Mouse (Mus musculus) hindbrain, embryonic 14.5 days (tissue): ENCODE results near the gene Med12l. TPM values are rescaled to one million over a fixed set of nuclear protein-coding genes. Genes with fewer than 3 reads are reported as not detected.
A peak's percentile ranks its signal among the peaks of the same experiment; 100 is the strongest.

Experiments
- ATAC-seq: fragments of 200-750 bp; cut with Nextera tagmentation; 2 replicates; pipeline ENCODE4 v1.8.0; 2017; ENCODE audit warnings: moderate number of reproducible peaks, mild to moderate bottlenecking, moderate TSS enrichment, moderate library complexity; ENCODE audit not compliant: low FRiP score
- DNase-seq: peaks from one replicate; pipeline ENCODE4 v3.0.0-alpha.2; 2015; ENCODE audit warnings: low spot score
- H3K27ac ChIP-seq: fragments of 300-500 bp; sonication (generic); 2 replicates; pipeline ENCODE4 v1.5.1; 2014; ENCODE audit warnings: mild to moderate bottlenecking, moderate library complexity
- H3K27me3 ChIP-seq: fragments of 300-500 bp; sonication (generic); 2 replicates; pipeline ENCODE4 v1.6.1; 2014; ENCODE audit warnings: mild to moderate bottlenecking, low read length, mixed read lengths; ENCODE audit not compliant: control insufficient read depth, insufficient read depth
- H3K36me3 ChIP-seq: fragments of 300-500 bp; sonication (generic); replicated peaks from 2 replicates; pipeline ENCODE4 v1.6.1; 2014; ENCODE audit not compliant: control insufficient read depth, insufficient read depth
- H3K4me1 ChIP-seq: fragments of 300-500 bp; sonication (generic); replicated peaks from 2 replicates; pipeline ENCODE4 v1.6.1; 2014; ENCODE audit warnings: antibody characterized with exemption, low read length, mixed read lengths; ENCODE audit not compliant: control insufficient read depth, insufficient read depth
- H3K4me2 ChIP-seq: fragments of 300-500 bp; sonication (generic); replicated peaks from 2 replicates; pipeline ENCODE4 v1.6.1; 2014; ENCODE audit warnings: mild to moderate bottlenecking, moderate library complexity
- H3K4me3 ChIP-seq: fragments of 300-500 bp; sonication (generic); replicated peaks from 2 replicates; pipeline ENCODE4 v1.5.1; 2014; ENCODE audit warnings: mild to moderate bottlenecking, low read length
- H3K9ac ChIP-seq: fragments of 300-500 bp; sonication (generic); 2 replicates; pipeline ENCODE4 v1.6.1; 2014
- H3K9me3 ChIP-seq: fragments of 300-500 bp; sonication (generic); 2 replicates; pipeline ENCODE4 v1.6.1; 2016; ENCODE audit warnings: low read length; ENCODE audit not compliant: control insufficient read depth
- WGBS: fragments of 180-500 bp; shearing (Covaris S2); extraction: QIAGEN DNeasy Blood & Tissue Kit; methylation state at CpG from one replicate; pipeline ENCODE4 v1.1.7; 2014; 5-methylcytosine and 5-hydroxymethylcytosine counted together
- polyA plus RNA-seq: library from polyadenylated mRNA; unstranded; fragments of >200 nt; fragmentation: Nextera tagmentation; extraction: Ambion mirVana; gene quantifications from 2 replicates; pipeline ENCODE4 v1.2.1, GENCODE M21; 2014

Med12l gene
- polyA plus RNA-seq, 1 experiment from 2014 or later: 7.4 TPM

DNA sequence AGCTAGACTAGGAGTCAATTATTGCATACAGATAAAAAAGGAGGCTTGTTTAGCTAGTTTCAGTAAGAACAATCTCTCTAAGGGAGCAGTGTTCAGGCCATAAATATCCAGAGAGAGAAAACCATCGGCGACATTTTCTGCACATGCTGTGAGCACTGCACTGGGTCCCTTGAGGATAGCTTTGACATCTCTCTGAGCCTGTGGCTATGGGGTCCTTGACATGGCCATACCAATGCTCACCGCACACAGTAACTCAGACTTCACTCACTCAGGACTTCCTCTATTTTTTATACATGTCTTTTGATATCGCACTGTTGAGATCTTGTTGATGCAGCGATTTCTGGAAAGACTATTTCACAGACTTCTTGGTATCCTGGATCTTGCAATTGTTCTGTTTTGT lies 151.4 kb downstream of the Med12l start:
- 95% methylated on average over 5 of the region's 5 CpGs for WGBS
- H3K27me3 ChIP-seq: no peaks in the 10 kb centered on the region
- no peaks in the 10 kb centered on the region for H3K36me3 ChIP-seq
- no peak for DNase-seq
- H3K9me3 ChIP-seq: no peaks in the 10 kb centered on the region
- no peak overlapping the region for H3K9ac ChIP-seq
- H3K4me2 ChIP-seq: no peak overlapping the region
- H3K4me1 ChIP-seq: no peaks in the 10 kb centered on the region
- no peak overlapping the region for H3K27ac ChIP-seq
- no peak for ATAC-seq
- no peak overlapping the region for H3K4me3 ChIP-seq

DNA sequence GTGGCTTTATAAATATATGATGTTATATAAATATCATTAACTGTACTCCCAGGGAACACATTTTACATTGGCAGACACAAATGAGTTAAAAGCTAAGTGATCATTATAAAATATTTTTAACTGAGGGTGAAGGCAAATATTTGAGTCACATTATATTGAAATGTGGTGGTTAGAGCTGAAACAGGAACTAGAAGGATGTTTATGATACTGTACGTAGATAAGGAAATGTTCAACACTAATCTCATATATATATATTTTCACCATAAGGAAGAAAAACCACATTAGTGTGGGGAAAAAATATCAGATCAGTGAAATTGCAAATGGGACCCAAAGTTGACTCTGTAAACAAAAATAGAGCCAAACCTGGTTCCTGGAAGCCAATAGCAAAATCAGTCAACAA lies 154.8 kb downstream of the Med12l start:
- 89% methylated on average over 1 of the region's 1 CpGs for WGBS
- no peak for ATAC-seq

DNA sequence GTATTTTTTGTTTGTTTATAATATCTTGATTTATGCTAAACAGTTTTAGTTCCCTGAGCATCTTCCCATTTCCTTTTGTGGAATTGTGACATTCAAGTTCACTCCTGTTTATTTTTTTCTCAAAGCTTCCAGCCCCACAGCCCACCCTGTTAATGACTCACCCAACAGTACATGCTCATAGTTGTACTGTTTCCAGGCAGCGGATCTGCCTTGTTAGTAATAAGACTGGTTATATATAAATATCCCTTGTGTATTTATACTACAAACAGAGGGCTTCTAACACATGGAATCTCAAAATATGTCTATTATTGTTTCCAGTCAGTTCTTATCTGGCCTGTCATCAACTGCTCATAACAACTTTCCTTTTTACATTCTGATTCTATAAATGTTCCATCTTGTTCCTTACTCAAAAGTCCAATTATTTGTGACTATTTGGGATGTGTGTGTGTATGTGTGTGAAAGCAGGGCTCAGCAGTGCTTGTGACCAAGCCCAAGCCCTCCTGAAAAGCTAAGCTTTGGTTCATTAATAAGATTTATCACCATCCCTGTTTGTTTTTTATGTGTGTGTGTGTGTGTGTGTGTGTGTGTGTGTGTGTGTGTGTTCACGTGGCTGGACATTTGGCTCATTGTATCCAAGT lies 161.9 kb downstream of the Med12l start:
- WGBS: 83% methylated on average over 2 of the region's 2 CpGs

More for the DNA sequence above, 154.8 kb downstream of the Med12l start:
- Histone ChIP-seq H3K36me3 (no peaks in the 10 kb centered on the region), H3K27me3 (no peaks in the 10 kb centered on the region), H3K9me3 (no peaks in the 10 kb centered on the region), H3K4me2 (no peak overlapping the region), H3K27ac (no peak overlapping the region), H3K9ac (no peak overlapping the region), H3K4me1 (no peaks in the 10 kb centered on the region), H3K4me3 (no peak overlapping the region)
- DNase-seq: no peak

GRCm38 (mm10) chr3:59168476-59168875 lies 162.9 kb downstream of the Med12l start:
- H3K27ac ChIP-seq: no peak overlapping the region
- H3K36me3 ChIP-seq: no peaks in the 10 kb centered on the region
- ATAC-seq: no peak
- 94% methylated on average over 6 of the region's 6 CpGs for WGBS
- no peak overlapping the region for H3K9ac ChIP-seq
- H3K4me3 ChIP-seq: no peak overlapping the region
- no peak for DNase-seq
- H3K4me2 ChIP-seq: no peak overlapping the region
- no peaks in the 10 kb centered on the region for H3K27me3 ChIP-seq
- H3K9me3 ChIP-seq: no peaks in the 10 kb centered on the region
- no peaks in the 10 kb centered on the region for H3K4me1 ChIP-seq

More for the DNA sequence above, 161.9 kb downstream of the Med12l start:
- H3K4me2 ChIP-seq: no peak overlapping the region
- no peaks in the 10 kb centered on the region for H3K4me1 ChIP-seq
- no peaks in the 10 kb centered on the region for H3K9me3 ChIP-seq
- no peak overlapping the region for H3K27ac ChIP-seq
- ATAC-seq (no peak), DNase-seq (no peak)
- H3K4me3 ChIP-seq: no peak overlapping the region
- no peaks in the 10 kb centered on the region for H3K36me3 ChIP-seq
- H3K9ac ChIP-seq: no peak overlapping the region
- no peaks in the 10 kb centered on the region for H3K27me3 ChIP-seq

DNA sequence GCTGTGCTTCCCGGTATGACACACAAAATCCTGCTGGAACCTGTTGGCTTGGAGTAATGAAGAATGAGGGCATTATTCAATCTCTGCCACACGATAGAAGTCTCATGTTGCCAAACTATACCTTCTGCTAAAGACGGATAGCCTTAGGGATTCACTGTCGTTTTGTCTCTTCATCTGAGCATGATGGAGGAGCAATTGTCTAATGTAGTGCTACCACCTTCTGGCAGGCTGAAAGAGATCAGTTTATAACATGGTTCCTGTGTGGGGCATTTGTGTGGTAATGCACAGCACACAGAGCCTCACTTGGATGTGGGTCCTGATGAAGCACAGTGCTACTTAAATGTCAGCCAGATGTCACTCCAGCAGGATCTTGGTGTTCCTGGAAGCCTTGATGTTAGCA lies 163.6 kb downstream of the Med12l start:
- H3K9ac ChIP-seq: no peak overlapping the region
- no peak for ATAC-seq

DNA sequence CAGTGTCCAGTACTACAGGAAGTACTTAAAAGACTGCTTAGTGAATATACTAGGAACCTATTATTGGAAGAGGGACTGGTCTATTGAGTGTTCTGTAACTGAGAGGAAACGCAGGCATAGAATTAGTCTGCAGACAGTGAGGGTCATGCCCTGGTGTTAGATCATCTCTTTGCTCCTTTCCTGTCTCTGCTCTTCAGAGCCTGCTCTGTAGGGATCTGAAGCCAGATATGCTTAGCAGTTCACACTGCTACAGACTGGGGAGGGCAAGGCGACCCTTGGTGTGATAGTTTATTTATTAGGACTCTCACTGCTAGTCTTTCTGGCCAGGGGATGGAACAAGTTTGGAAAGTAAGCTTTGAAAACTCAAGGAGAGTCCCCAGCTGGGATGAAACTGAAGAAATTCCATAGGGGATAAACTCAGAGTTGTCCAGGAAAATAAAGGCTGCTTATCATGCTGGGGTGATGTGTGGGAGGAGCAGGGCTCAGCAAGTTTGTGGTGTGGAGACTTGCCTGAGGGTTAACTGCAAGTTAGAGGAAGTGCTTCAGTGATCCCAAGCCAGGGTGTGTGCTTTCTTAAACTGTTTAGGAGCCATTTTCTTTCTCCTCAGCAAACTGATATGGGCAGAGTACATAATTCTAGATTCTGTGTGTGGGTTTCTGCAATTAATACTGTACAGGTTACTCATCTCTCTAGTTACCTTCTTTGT lies 164.4 kb downstream of the Med12l start:
- no peaks in the 10 kb centered on the region for H3K36me3 ChIP-seq
- 81% methylated on average over 2 of the region's 2 CpGs for WGBS
- H3K27me3 ChIP-seq: no peaks in the 10 kb centered on the region
- no peak overlapping the region for H3K9ac ChIP-seq
- no peaks in the 10 kb centered on the region for H3K4me1 ChIP-seq
- no peak overlapping the region for H3K4me2 ChIP-seq
- DNase-seq: no peak
- H3K27ac ChIP-seq: no peak overlapping the region
- H3K9me3 ChIP-seq: no peaks in the 10 kb centered on the region
- no peak for ATAC-seq
- no peak overlapping the region for H3K4me3 ChIP-seq

More for the DNA sequence above, 163.6 kb downstream of the Med12l start:
- no peak overlapping the region for H3K27ac ChIP-seq
- H3K36me3 ChIP-seq: no peaks in the 10 kb centered on the region
- H3K4me3 ChIP-seq: no peak overlapping the region
- DNase-seq: no peak
- 72% methylated on average over 4 of the region's 4 CpGs for WGBS
- no peaks in the 10 kb centered on the region for H3K9me3 ChIP-seq
- no peaks in the 10 kb centered on the region for H3K4me1 ChIP-seq
- H3K4me2 ChIP-seq: no peak overlapping the region
- no peaks in the 10 kb centered on the region for H3K27me3 ChIP-seq

- Histone ChIP-seq H3K36me3 (no peaks in the 10 kb centered on the region), H3K4me1 (no peaks in the 10 kb centered on the region), H3K9me3 (no peaks in the 10 kb centered on the region), H3K27me3 (no peaks in the 10 kb centered on the region), H3K9ac (no peak overlapping the region), H3K4me2 (no peak overlapping the region), H3K27ac (no peak overlapping the region), H3K4me3 (no peak overlapping the region)
- DNase-seq (no peak), ATAC-seq (no peak)
- WGBS: 85% methylated on average over 6 of the region's 6 CpGs
Measured at GRCm38 (mm10) chr3:59174426-59175154, 169.0 kb downstream of the Med12l start.

GRCm38 (mm10) chr3:59175234-59175633 lies 169.6 kb downstream of the Med12l start:
- Histone ChIP-seq H3K36me3 (no peaks in the 10 kb centered on the region), H3K4me3 (no peak overlapping the region), H3K9me3 (no peaks in the 10 kb centered on the region), H3K4me2 (no peak overlapping the region), H3K4me1 (no peaks in the 10 kb centered on the region), H3K27ac (no peak overlapping the region), H3K27me3 (no peaks in the 10 kb centered on the region), H3K9ac (no peak overlapping the region)
- peak; percentile 73 for DNase-seq
- ATAC-seq: peak; percentile 78; the same call in 1 of the 2 replicates
- WGBS: 44% methylated on average over 5 of the region's 5 CpGs

DNA sequence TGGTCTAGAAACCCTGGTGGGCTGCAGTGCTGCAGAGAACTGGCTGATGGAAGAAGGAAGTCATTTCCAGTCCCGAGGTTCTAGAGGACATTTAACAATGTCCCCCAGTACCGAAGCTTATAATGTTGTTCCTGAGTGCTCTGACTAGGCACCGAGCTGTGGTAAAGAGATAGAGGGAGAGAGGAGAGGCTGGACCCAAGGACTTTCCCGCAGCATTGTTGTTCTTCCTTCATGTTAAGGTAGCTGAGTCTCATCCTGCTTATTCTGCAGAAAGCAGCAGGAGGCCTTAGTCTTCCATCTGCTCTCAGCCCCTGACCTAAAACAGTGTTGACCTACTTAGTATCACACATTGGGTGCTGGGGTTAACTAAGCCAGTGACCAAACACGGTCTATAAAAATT lies 171.2 kb downstream of the Med12l start:
- Histone ChIP-seq H3K4me2 (no peak overlapping the region), H3K27ac (no peak overlapping the region), H3K4me3 (no peak overlapping the region), H3K4me1 (no peaks in the 10 kb centered on the region), H3K27me3 (no peaks in the 10 kb centered on the region), H3K36me3 (no peaks in the 10 kb centered on the region), H3K9ac (no peak overlapping the region), H3K9me3 (no peaks in the 10 kb centered on the region)
- ATAC-seq: no peak
- 79% methylated on average over 5 of the region's 5 CpGs for WGBS
- no peak for DNase-seq
